Mouse (Mus musculus): ENCODE measurements around the gene Zfp940. TPM values are rescaled to one million over a fixed set of nuclear protein-coding genes. Genes with fewer than 3 reads are reported as not detected.

Gene Zfp940
- polyA plus RNA-seq (2012; rRNA removed) (2.9 and 3.7 TPM in 2 replicates), polyA plus RNA-seq (2014; fragmentation: Nextera tagmentation; extraction: Ambion mirVana) (6.1 and 6.2 TPM in 2 replicates)

GRCm38 (mm10) chr7:29853219-29853842 is at the start of gene Zfp940:
Zfp940 (minus strand) TSS chr7:29853669.
- Histone ChIP-seq H3K36me3 (ENCODE audit: control insufficient read depth, insufficient read depth, low read length) (no peaks in the 10 kb centered on the region; the same call in 1 of the 2 replicates), H3K27me3 (ENCODE audit: control insufficient read depth, insufficient read depth, low read length) (no peaks in the 10 kb centered on the region), H3K4me3 (replicated peaks; ENCODE audit: low read length) (peak within 1 kb of the TSS; percentile 45), H3K27ac (replicated peaks; ENCODE audit: low read depth, low read length) (no peak within 1 kb of the TSS), H3K4me2 (replicated peaks; ENCODE audit: low read depth, low read length, severe bottlenecking) (peak within 1 kb of the TSS; percentile 63), H3K9ac (ENCODE audit: low read depth, low read length, severe bottlenecking) (peak within 1 kb of the TSS; percentile 54), H3K9me3 (ENCODE audit: control insufficient read depth, low read length) (no peaks in the 10 kb centered on the region), H3K4me1 (ENCODE audit: control insufficient read depth, insufficient read depth, low read length) (no peaks in the 10 kb centered on the region)
- peak; percentile 91 for DNase-seq (ENCODE audit: low spot score)
- TF ChIP-seq POLR2A (IDR thresholded peaks at IDR 0.05; ENCODE audit: borderline replicate concordance, extremely low read depth, insufficient read depth, insufficient read length): peak; percentile 47; the same call in 1 of the 2 replicates
- peak; percentile 95 for ATAC-seq (ENCODE audit: low FRiP score, low read depth)
- whole genome bisulfite sequencing: 1% methylated on average over 21 of the region's 21 CpGs

GRCm38 (mm10) chr7:29898351-29898750 is 44.9 kb upstream of the Zfp940 start:
- Histone ChIP-seq H3K4me2 (replicated peaks; ENCODE audit: low read depth, low read length, severe bottlenecking) (no peak overlapping the region), H3K4me1 (ENCODE audit: control insufficient read depth, insufficient read depth, low read length) (no peaks in the 10 kb centered on the region), H3K4me3 (replicated peaks; ENCODE audit: low read length) (no peak overlapping the region), H3K36me3 (ENCODE audit: control insufficient read depth, insufficient read depth, low read length) (peaks cover 79% of the 10 kb centered on the region), H3K27ac (replicated peaks; ENCODE audit: low read depth, low read length) (no peak overlapping the region), H3K9me3 (ENCODE audit: control insufficient read depth, low read length) (peaks cover 38% of the 10 kb centered on the region), H3K9ac (ENCODE audit: low read depth, low read length, severe bottlenecking) (no peak overlapping the region), H3K27me3 (ENCODE audit: control insufficient read depth, insufficient read depth, low read length) (no peaks in the 10 kb centered on the region)
- DNase-seq (ENCODE audit: low spot score): no peak
- TF ChIP-seq POLR2A (IDR thresholded peaks at IDR 0.05; ENCODE audit: borderline replicate concordance, extremely low read depth, insufficient read depth, insufficient read length): no peak
- ATAC-seq (ENCODE audit: low FRiP score, low read depth): no peak
- WGBS: 93% methylated on average over 4 of the region's 4 CpGs

- H3K4me1 ChIP-seq (ENCODE audit: control insufficient read depth, insufficient read depth, low read length): no peaks in the 10 kb centered on the region
- no peak for ATAC-seq (ENCODE audit: low FRiP score, low read depth)
- no peak overlapping the region for H3K9ac ChIP-seq (ENCODE audit: low read depth, low read length, severe bottlenecking)
- no peak for TF ChIP-seq POLR2A (IDR thresholded peaks at IDR 0.05; ENCODE audit: borderline replicate concordance, extremely low read depth, insufficient read depth, insufficient read length)
- 99% methylated on average over 4 of the region's 4 CpGs for WGBS
- peaks cover 64% of the 10 kb centered on the region for H3K36me3 ChIP-seq (ENCODE audit: control insufficient read depth, insufficient read depth, low read length)
- DNase-seq (ENCODE audit: low spot score): no peak
- no peak overlapping the region for H3K4me2 ChIP-seq (replicated peaks; ENCODE audit: low read depth, low read length, severe bottlenecking)
- peaks cover 52% of the 10 kb centered on the region for H3K9me3 ChIP-seq (ENCODE audit: control insufficient read depth, low read length)
- H3K27ac ChIP-seq (replicated peaks; ENCODE audit: low read depth, low read length): no peak overlapping the region
- H3K4me3 ChIP-seq (replicated peaks; ENCODE audit: low read length): no peak overlapping the region
- H3K27me3 ChIP-seq (ENCODE audit: control insufficient read depth, insufficient read depth, low read length): no peaks in the 10 kb centered on the region
These were observed 39.3 kb upstream of the Zfp940 start for GRCm38 (mm10) chr7:29892756-29893155.

- peaks cover 47% of the 10 kb centered on the region for H3K9me3 ChIP-seq (ENCODE audit: control insufficient read depth, low read length)
- H3K27me3 ChIP-seq (ENCODE audit: control insufficient read depth, insufficient read depth, low read length): no peaks in the 10 kb centered on the region
- ATAC-seq (ENCODE audit: low FRiP score, low read depth): no peak
- H3K4me2 ChIP-seq (replicated peaks; ENCODE audit: low read depth, low read length, severe bottlenecking): no peak overlapping the region
- no peak overlapping the region for H3K9ac ChIP-seq (ENCODE audit: low read depth, low read length, severe bottlenecking)
- peaks cover 44% of the 10 kb centered on the region for H3K36me3 ChIP-seq (ENCODE audit: control insufficient read depth, insufficient read depth, low read length)
- TF ChIP-seq POLR2A (IDR thresholded peaks at IDR 0.05; ENCODE audit: borderline replicate concordance, extremely low read depth, insufficient read depth, insufficient read length): no peak
- no peaks in the 10 kb centered on the region for H3K4me1 ChIP-seq (ENCODE audit: control insufficient read depth, insufficient read depth, low read length)
- 98% methylated on average over 7 of the region's 7 CpGs for WGBS
- no peak overlapping the region for H3K4me3 ChIP-seq (replicated peaks; ENCODE audit: low read length)
- H3K27ac ChIP-seq (replicated peaks; ENCODE audit: low read depth, low read length): no peak overlapping the region
- DNase-seq (ENCODE audit: low spot score): no peak
These were observed 37.0 kb upstream of the Zfp940 start for GRCm38 (mm10) chr7:29890501-29890900.

GRCm38 (mm10) chr7:29880916-29881315 is 27.4 kb upstream of the Zfp940 start:
- H3K27ac ChIP-seq (replicated peaks; ENCODE audit: low read depth, low read length): no peak overlapping the region
- WGBS: 91% methylated on average over 7 of the region's 7 CpGs
- no peak overlapping the region for H3K9ac ChIP-seq (ENCODE audit: low read depth, low read length, severe bottlenecking)
- no peaks in the 10 kb centered on the region for H3K4me1 ChIP-seq (ENCODE audit: control insufficient read depth, insufficient read depth, low read length)
- no peak overlapping the region for H3K4me2 ChIP-seq (replicated peaks; ENCODE audit: low read depth, low read length, severe bottlenecking)
- ATAC-seq (ENCODE audit: low FRiP score, low read depth): no peak
- H3K27me3 ChIP-seq (ENCODE audit: control insufficient read depth, insufficient read depth, low read length): no peaks in the 10 kb centered on the region
- H3K4me3 ChIP-seq (replicated peaks; ENCODE audit: low read length): no peak overlapping the region
- TF ChIP-seq POLR2A (IDR thresholded peaks at IDR 0.05; ENCODE audit: borderline replicate concordance, extremely low read depth, insufficient read depth, insufficient read length): no peak
- H3K36me3 ChIP-seq (ENCODE audit: control insufficient read depth, insufficient read depth, low read length): no peaks in the 10 kb centered on the region; the same call in 1 of the 2 replicates
- DNase-seq (ENCODE audit: low spot score): no peak
- peaks cover 9% of the 10 kb centered on the region; the same call in 1 of the 2 replicates for H3K9me3 ChIP-seq (ENCODE audit: control insufficient read depth, low read length)
